Mouse (Mus musculus) lung, postnatal 4 days (tissue): Measurements from ENCODE around the gene Itpkb.

Experiments used
- DNase-seq, 2 experiments: peaks; one replicate each; pipeline ENCODE4 v3.0.0; 2021

The Itpkb gene

DNA sequence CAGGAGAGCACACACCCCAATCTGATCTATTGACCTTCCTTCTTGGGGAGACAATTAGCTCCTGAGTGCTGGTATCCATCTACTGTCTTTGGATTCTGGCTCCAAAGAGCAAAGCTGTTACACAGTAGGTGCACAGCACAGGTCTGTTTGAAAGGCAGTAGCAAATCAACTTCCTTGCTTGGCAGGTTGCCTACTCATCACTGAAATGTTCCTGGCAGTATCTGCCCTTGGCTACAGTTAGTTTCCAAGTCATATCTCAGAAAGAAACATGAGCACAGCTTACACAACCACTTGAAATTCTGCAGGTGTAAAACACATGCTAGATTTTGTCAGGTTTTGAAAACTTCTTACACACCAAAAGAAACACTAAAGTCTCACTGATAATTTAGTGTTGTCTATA is 143.3 kb downstream of the Itpkb start:
- no peak for DNase-seq
